Mouse (Mus musculus) forebrain, embryonic 14.5 days (tissue): ENCODE data around the gene Ablim1. TPM values are rescaled to one million over a fixed set of nuclear protein-coding genes. Genes with fewer than 3 reads are reported as not detected.

Experiments used
- ATAC-seq: fragments of 200-750 bp; cut with Nextera tagmentation; 2 replicates; pipeline ENCODE4 v1.8.0; 2017; ENCODE audit warnings: mild to moderate bottlenecking, moderate library complexity
- DNase-seq: peaks from one replicate; pipeline ENCODE4 v3.0.0-alpha.2; 2015; ENCODE audit warnings: low spot score
- H3K27ac ChIP-seq: fragments of 300-500 bp; sonication (generic); 2 replicates; pipeline ENCODE4 v1.5.1; 2014; ENCODE audit warnings: low read depth, mild to moderate bottlenecking, control low read depth, low read length, moderate library complexity
- H3K27me3 ChIP-seq: fragments of 300-500 bp; sonication (generic); replicated peaks from 2 replicates; pipeline ENCODE4 v1.6.1; 2014; ENCODE audit warnings: low read length, control low read depth, mixed read lengths; ENCODE audit not compliant: control insufficient read depth, insufficient read depth
- H3K36me3 ChIP-seq: fragments of 300-500 bp; sonication (generic); 2 replicates; pipeline ENCODE4 v1.6.1; 2014; ENCODE audit warnings: low read length, control low read depth; ENCODE audit not compliant: control insufficient read depth, insufficient read depth
- H3K4me1 ChIP-seq: fragments of 300-500 bp; sonication (generic); 2 replicates; pipeline ENCODE4 v1.6.1; 2014; ENCODE audit warnings: antibody characterized with exemption, low read length, control low read depth; ENCODE audit not compliant: control insufficient read depth, insufficient read depth
- H3K4me2 ChIP-seq: fragments of 300-500 bp; sonication (generic); 2 replicates; pipeline ENCODE4 v1.6.1; 2014; ENCODE audit warnings: mild to moderate bottlenecking, control low read depth, low read length
- H3K4me3 ChIP-seq: fragments of 300-500 bp; sonication (generic); 2 replicates; pipeline ENCODE4 v1.5.1; 2014; ENCODE audit warnings: low read depth, low read length, control low read depth
- H3K9ac ChIP-seq: fragments of 300-500 bp; sonication (generic); 2 replicates; pipeline ENCODE4 v1.6.1; 2014; ENCODE audit warnings: mild to moderate bottlenecking, low read length, control low read depth, moderate library complexity
- H3K9me3 ChIP-seq: fragments of 300-500 bp; sonication (generic); replicated peaks from 2 replicates; pipeline ENCODE4 v1.6.1; 2016; ENCODE audit warnings: low read length, control low read depth, mixed read lengths; ENCODE audit not compliant: control insufficient read depth
- WGBS: fragments of 180-500 bp; shearing (Covaris S2); extraction: QIAGEN DNeasy Blood & Tissue Kit; methylation state at CpG from one replicate; pipeline ENCODE4 v1.1.7; 2014; 5-methylcytosine and 5-hydroxymethylcytosine counted together
- polyA plus RNA-seq: library from polyadenylated mRNA; unstranded; fragments of >200 nt; fragmentation: Nextera tagmentation; extraction: Ambion mirVana; gene quantifications from 2 replicates; pipeline ENCODE4 v1.2.1, GENCODE M21; 2014

Ablim1 gene
- polyA plus RNA-seq, 1 experiment from 2014 or later = 24.0 TPM

GRCm38 (mm10) chr19:57007291-57007690 lies 307.4 kb downstream of the Ablim1 start:
- H3K9ac ChIP-seq = no peak overlapping the region
- no peaks in the 10 kb centered on the region for H3K9me3 ChIP-seq
- no peak overlapping the region for H3K27ac ChIP-seq
- H3K4me2 ChIP-seq = peak overlapping the region; percentile 83; the same call in 1 of the 2 replicates
- ATAC-seq (no peak), DNase-seq (no peak)
- H3K4me3 ChIP-seq = peak overlapping the region; percentile 42; the same call in 1 of the 2 replicates
- H3K4me1 ChIP-seq = peaks cover 6% of the 10 kb centered on the region; the same call in 1 of the 2 replicates
- H3K36me3 ChIP-seq = no peaks in the 10 kb centered on the region
- 60% methylated on average over 16 of the region's 16 CpGs for WGBS
- H3K27me3 ChIP-seq = peaks cover 22% of the 10 kb centered on the region; the same call in 1 of the 2 replicates

GRCm38 (mm10) chr19:57006841-57007240 lies 307.9 kb downstream of the Ablim1 start:
- no peaks in the 10 kb centered on the region for H3K9me3 ChIP-seq
- 58% methylated on average over 13 of the region's 13 CpGs for WGBS
- ATAC-seq = no peak
- H3K9ac ChIP-seq = no peak overlapping the region
- H3K4me1 ChIP-seq = peaks cover 6% of the 10 kb centered on the region; the same call in 1 of the 2 replicates
- no peak overlapping the region for H3K4me2 ChIP-seq
- H3K27me3 ChIP-seq = peaks cover 22% of the 10 kb centered on the region; the same call in 1 of the 2 replicates
- no peak overlapping the region for H3K27ac ChIP-seq
- no peak for DNase-seq
- no peak overlapping the region for H3K4me3 ChIP-seq
- no peaks in the 10 kb centered on the region for H3K36me3 ChIP-seq

- H3K4me2 ChIP-seq = no peak overlapping the region
- peaks cover 22% of the 10 kb centered on the region; the same call in 1 of the 2 replicates for H3K27me3 ChIP-seq
- no peaks in the 10 kb centered on the region for H3K36me3 ChIP-seq
- no peak overlapping the region for H3K4me3 ChIP-seq
- no peak overlapping the region for H3K27ac ChIP-seq
- H3K4me1 ChIP-seq = peaks cover 6% of the 10 kb centered on the region; the same call in 1 of the 2 replicates
- 94% methylated on average over 4 of the region's 4 CpGs for WGBS
- no peaks in the 10 kb centered on the region for H3K9me3 ChIP-seq
- no peak overlapping the region for H3K9ac ChIP-seq
- no peak for ATAC-seq
- no peak for DNase-seq
These were observed 309.7 kb downstream of the Ablim1 start for GRCm38 (mm10) chr19:57005062-57005461.

- Histone ChIP-seq H3K4me1 (peaks cover 10% of the 10 kb centered on the region), H3K9me3 (no peaks in the 10 kb centered on the region), H3K27me3 (peaks cover 20% of the 10 kb centered on the region; the same call in 1 of the 2 replicates), H3K36me3 (no peaks in the 10 kb centered on the region), H3K27ac (no peak overlapping the region), H3K4me2 (no peak overlapping the region), H3K9ac (no peak overlapping the region), H3K4me3 (no peak overlapping the region)
- DNase-seq = peak; percentile 59
- 48% methylated on average over 7 of the region's 7 CpGs for WGBS
- no peak for ATAC-seq
These were observed 311.3 kb downstream of the Ablim1 start for GRCm38 (mm10) chr19:57003460-57003810.

- Histone ChIP-seq H3K36me3 (no peaks in the 10 kb centered on the region), H3K9me3 (no peaks in the 10 kb centered on the region), H3K4me1 (peaks cover 10% of the 10 kb centered on the region), H3K9ac (no peak overlapping the region), H3K4me3 (no peak overlapping the region), H3K27ac (no peak overlapping the region), H3K27me3 (peaks cover 15% of the 10 kb centered on the region; the same call in 1 of the 2 replicates), H3K4me2 (no peak overlapping the region)
- ATAC-seq (no peak), DNase-seq (no peak)
- 81% methylated on average over 12 of the region's 12 CpGs for WGBS
These were observed 311.8 kb downstream of the Ablim1 start for GRCm38 (mm10) chr19:57002741-57003459.

- Histone ChIP-seq H3K27me3 (peaks cover 5% of the 10 kb centered on the region; the same call in 1 of the 2 replicates), H3K4me3 (no peak overlapping the region)
- no peak for ATAC-seq
These were observed 312.8 kb downstream of the Ablim1 start for GRCm38 (mm10) chr19:57001926-57002325.

GRCm38 (mm10) chr19:57000592-57000991 lies 314.1 kb downstream of the Ablim1 start:
- DNase-seq (no peak), ATAC-seq (no peak)
- Histone ChIP-seq H3K27ac (no peak overlapping the region), H3K9ac (no peak overlapping the region), H3K36me3 (no peaks in the 10 kb centered on the region), H3K4me2 (no peak overlapping the region), H3K9me3 (no peaks in the 10 kb centered on the region), H3K4me3 (no peak overlapping the region), H3K4me1 (peaks cover 4% of the 10 kb centered on the region; the same call in 1 of the 2 replicates), H3K27me3 (no peaks in the 10 kb centered on the region)
- WGBS = 94% methylated on average over 5 of the region's 5 CpGs

More at GRCm38 (mm10) chr19:57001926-57002325, 312.8 kb downstream of the Ablim1 start:
- no peak for DNase-seq
- Histone ChIP-seq H3K4me1 (peaks cover 4% of the 10 kb centered on the region; the same call in 1 of the 2 replicates), H3K9me3 (no peaks in the 10 kb centered on the region), H3K9ac (no peak overlapping the region), H3K4me2 (no peak overlapping the region), H3K36me3 (no peaks in the 10 kb centered on the region), H3K27ac (no peak overlapping the region)
- WGBS = 84% methylated on average over 4 of the region's 4 CpGs

- Histone ChIP-seq H3K4me3 (no peak overlapping the region), H3K9me3 (no peaks in the 10 kb centered on the region), H3K27ac (no peak overlapping the region), H3K4me2 (no peak overlapping the region), H3K9ac (no peak overlapping the region), H3K36me3 (no peaks in the 10 kb centered on the region), H3K27me3 (no peaks in the 10 kb centered on the region), H3K4me1 (peaks cover 4% of the 10 kb centered on the region; the same call in 1 of the 2 replicates)
- DNase-seq (no peak), ATAC-seq (no peak)
- WGBS = 82% methylated on average over 2 of the region's 2 CpGs
These were observed 314.9 kb downstream of the Ablim1 start for GRCm38 (mm10) chr19:56999781-57000180.

GRCm38 (mm10) chr19:56998910-56999309 lies 315.8 kb downstream of the Ablim1 start:
- Histone ChIP-seq H3K4me1 (peaks cover 4% of the 10 kb centered on the region; the same call in 1 of the 2 replicates), H3K4me2 (no peak overlapping the region), H3K4me3 (no peak overlapping the region), H3K27me3 (no peaks in the 10 kb centered on the region), H3K9me3 (no peaks in the 10 kb centered on the region), H3K27ac (no peak overlapping the region), H3K36me3 (no peaks in the 10 kb centered on the region), H3K9ac (no peak overlapping the region)
- DNase-seq (peak; percentile 36), ATAC-seq (no peak)
- 49% methylated on average over 2 of the region's 2 CpGs for WGBS
